Mouse (Mus musculus): ENCODE data around the gene Scamp4. TPM values are rescaled to one million over a fixed set of nuclear protein-coding genes. Genes with fewer than 3 reads are reported as not detected.

Gene Scamp4
- total RNA-seq (2015) (25.9 and 27.2 TPM in 2 replicates), total RNA-seq (2017) (11.2 and 15.9 TPM in 2 replicates)

- ATAC-seq (replicated peaks; ENCODE audit: poor library complexity): peak; percentile 92
Observed at GRCm38 (mm10) chr10:80602698-80603325, at the start of gene Scamp4, which contains the start of gene Adat3. Gene Scamp4 (plus strand): TSS chr10:80602872. Gene Adat3 (plus strand): TSS chr10:80602880.

GRCm38 (mm10) chr10:80553575-80553974, 49.1 kb upstream of the Scamp4 start:
- peak; percentile 84 for ATAC-seq (replicated peaks; ENCODE audit: poor library complexity)

DNA sequence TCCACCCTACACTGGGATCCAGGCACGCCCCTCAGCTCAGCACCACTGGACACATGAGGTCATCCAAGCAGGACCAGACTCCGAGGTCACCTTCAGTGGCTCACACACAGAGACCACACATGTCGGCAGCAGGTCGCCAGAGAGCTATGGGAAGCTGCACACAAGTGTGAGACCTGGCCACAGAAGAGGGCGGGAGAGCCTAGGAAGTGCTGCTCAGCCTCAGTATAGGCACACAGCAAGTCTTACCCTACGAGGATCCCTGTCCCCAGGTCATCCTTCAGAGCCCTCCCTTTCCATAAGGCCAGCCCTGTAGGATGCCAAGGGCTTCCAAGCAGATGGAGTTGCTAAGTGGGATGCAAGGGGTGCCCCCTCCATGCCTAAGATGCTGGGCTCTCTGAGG, 48.7 kb upstream of the Scamp4 start:
- no peak for ATAC-seq (replicated peaks; ENCODE audit: poor library complexity)

GRCm38 (mm10) chr10:80557346-80557965, 45.2 kb upstream of the Scamp4 start:
- peak; percentile 33 for ATAC-seq (replicated peaks; ENCODE audit: poor library complexity)

DNA sequence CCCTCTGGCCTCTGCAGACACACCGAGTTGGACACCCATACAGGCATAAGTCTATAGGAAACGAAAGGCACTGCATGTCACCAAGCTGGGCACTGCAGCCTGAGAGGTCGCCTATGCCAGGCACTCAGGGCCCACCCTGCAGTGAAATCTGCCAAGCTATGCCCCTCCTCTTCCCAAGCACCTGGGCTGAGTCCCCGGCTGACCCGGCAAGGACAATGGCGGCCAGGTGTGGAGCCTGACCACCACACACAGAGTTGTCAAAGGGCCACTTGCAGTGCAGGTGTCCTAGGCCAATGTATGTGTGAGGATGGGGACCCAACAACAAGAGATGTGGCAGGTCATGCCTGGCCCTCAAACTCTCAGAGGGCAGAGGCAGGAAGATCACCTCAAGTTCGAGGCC, 43.2 kb upstream of the Scamp4 start:
- no peak for ATAC-seq (replicated peaks; ENCODE audit: poor library complexity)

DNA sequence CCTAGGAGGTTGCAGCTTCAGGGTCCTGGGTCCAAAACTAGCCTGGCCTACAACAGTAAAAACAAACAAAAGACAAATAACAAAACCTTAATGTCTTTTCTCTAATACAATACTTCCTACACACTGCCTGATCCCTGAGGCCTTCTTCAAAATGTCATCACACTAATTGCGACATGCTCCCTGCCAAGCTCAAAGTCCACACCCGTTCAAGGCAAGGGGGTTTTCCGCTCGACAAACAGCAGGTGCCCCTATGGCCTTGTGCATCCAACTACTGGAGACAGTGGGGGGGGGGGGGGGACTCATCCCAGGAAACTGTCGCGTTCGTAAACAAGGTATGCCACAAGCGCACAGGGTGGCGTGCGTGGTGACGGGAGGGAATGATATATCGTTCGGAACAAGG, 42.1 kb upstream of the Scamp4 start:
- no peak; the same call in 1 of the 2 replicates for ATAC-seq (replicated peaks; ENCODE audit: poor library complexity)

- peak; percentile 78 for ATAC-seq (replicated peaks; ENCODE audit: poor library complexity)
Observed at GRCm38 (mm10) chr10:80561116-80561944, 41.3 kb upstream of the Scamp4 start, which contains the start of gene Rexo1. Gene Rexo1 (minus strand): TSS chr10:80561560.

DNA sequence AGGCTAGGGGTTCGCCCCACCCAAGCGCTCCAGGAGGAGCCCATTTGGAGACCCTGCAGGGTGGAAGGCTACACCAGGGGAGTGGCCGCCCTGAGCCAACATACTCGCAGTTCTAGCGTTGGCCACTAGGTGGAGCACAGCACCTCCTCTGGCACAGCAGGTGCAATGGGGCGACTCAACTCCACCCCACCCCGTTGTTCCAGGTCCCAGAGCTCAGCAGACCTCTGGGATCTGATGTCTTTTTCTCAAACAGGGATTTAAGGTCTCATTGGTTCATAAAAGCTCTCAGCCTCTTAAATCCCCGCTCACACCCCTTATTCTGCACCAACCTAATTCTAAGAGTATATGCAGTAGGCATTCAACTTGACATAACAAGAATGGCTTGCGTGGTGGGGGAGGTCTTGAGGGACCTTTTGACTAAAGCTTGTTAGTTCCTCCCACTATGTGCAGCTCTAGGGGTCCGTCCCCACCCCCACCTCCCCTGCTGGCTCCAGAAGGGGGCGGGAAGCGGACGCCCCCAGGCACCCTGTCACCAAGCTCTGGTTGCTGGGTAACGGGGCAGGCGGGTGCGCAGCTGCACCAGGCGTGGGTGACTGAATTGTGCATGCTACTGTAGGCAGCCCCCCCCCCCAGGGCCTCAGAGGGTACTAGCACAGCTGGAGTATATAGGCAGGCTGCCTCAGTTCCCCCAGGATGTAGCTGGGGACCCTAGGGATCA, 36.1 kb upstream of the Scamp4 start:
- ATAC-seq (replicated peaks; ENCODE audit: poor library complexity): peak; percentile 63

DNA sequence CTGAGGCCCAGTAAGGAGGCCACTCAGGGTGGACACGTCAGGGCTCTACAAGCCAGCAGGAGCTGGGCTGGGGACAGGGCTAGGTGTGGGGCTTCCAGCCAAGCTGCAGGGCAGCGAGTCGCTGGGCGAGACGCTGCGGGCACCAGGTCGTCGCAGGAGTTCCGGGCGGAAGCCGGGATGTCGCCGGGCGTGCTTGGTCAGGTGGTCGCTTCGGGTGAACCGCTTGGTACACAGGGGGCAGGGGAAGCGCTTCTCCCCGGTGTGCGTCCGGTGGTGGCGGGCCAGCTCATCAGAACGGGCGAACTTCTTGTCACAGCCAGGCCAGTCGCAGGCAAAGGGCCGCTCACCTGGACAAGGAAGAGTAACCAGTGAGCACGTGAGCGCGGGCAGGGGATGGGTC, 33.8 kb upstream of the Scamp4 start:
- no peak for ATAC-seq (replicated peaks; ENCODE audit: poor library complexity)

DNA sequence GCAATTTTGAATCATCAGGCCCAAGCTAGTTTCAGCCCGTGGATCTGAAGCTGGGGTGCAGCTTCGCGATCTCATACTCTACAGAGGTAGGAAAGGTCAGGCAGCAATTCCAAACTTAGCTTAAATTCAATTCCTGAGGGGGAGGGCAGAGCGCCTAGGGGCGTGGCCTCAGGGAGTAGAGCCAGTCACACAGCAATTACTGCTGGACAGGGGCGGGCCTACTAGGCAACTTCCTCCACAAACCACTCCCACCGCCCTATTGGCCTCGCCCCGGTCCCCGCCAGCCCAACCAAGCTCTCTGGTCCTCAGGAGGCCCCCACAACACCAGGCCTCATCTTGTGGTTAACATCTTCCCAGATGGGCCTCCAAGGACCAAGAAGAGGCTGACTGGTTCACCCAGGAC, 33.0 kb upstream of the Scamp4 start:
- peak; percentile 71 for ATAC-seq (replicated peaks; ENCODE audit: poor library complexity)

DNA sequence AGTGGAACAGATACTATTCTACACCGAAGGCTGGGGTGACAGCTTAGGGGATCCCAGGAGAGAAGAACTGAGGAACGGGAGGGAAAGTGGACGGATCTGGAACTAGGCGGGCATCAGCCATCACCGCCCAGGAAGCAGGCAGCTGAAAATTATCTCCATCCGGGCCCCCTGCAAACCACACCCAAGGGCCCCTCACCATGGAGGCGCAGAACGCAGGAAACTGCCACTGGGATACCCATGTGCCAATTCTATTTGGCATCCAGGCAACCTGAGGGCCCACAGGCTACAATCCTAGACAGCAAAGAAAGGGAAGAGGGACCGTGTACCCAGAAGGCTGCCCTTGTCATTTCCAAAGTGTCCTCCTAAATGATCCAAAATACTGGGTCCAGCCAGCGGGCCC, 32.3 kb upstream of the Scamp4 start:
- no peak for ATAC-seq (replicated peaks; ENCODE audit: poor library complexity)

GRCm38 (mm10) chr10:80570871-80571836, 31.5 kb upstream of the Scamp4 start:
- peak; percentile 19 for ATAC-seq (replicated peaks; ENCODE audit: poor library complexity)

DNA sequence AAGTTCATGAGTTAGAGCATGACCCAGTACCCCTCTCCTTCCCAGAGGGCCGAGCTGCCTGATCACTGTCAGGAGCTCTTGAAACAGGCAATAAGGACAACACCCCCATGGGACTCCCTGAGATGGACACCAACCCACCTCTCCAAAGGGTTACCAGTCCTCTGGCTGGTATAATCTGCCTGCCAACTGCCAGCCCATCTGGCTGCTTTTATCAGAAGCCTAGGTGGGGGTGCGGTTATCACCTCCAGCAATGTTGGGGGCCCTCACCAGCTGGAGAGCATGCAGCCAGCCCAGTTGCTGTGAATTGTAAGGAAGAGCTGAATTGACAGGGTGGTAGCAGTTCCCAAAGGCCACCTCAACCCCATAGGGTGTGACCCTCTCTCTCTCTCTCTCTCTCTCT, 30.2 kb upstream of the Scamp4 start:
- ATAC-seq (replicated peaks; ENCODE audit: poor library complexity): peak; percentile 24

DNA sequence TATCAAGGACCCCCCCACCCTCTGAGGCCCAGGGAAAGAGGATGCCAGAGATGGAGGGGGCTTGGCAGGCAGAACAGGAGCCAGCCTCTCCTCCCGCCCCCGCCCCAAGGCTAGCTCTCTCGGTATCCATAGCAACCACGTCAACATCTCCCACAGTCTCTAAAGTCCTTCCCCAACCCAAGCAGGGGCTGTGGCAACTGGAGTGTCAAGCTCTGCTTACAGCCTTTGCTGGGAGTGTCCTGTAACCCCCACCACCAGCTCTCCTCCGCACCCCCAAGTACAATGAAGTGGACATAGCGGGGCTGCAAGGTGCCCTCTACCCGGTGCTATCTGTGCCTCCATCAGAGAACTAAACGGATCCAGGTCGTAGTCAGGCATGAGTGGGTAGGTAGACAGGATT, 28.7 kb upstream of the Scamp4 start:
- no peak for ATAC-seq (replicated peaks; ENCODE audit: poor library complexity)

DNA sequence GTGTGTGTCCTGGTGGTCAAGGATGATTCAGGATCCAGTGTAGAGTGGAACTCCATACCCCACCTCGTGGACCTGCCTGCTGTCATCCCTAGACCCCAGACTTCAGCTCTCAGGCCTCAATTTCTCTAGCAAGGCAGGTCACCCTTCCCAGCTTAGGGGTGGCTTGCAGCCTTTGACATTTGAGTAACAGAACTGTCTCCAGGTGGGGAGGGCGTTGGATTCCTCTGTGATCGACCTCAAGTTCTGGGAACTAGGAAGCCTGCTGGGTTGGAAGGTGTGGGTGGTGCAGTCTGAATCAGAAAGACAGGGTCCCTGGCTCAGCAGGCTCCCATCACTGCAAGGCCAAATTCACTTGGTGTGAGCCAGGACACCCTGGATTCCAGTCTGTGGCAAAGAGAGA, 27.8 kb upstream of the Scamp4 start:
- ATAC-seq (replicated peaks; ENCODE audit: poor library complexity): no peak

GRCm38 (mm10) chr10:80575925-80576324, 26.7 kb upstream of the Scamp4 start:
- no peak for ATAC-seq (replicated peaks; ENCODE audit: poor library complexity)

GRCm38 (mm10) chr10:80576351-80577194, 26.1 kb upstream of the Scamp4 start:
- ATAC-seq (replicated peaks; ENCODE audit: poor library complexity): 0 out of 2 replicates have a peak, but pooled peaks have one; percentile 4

- ATAC-seq (replicated peaks; ENCODE audit: poor library complexity): peak; percentile 68
Observed at GRCm38 (mm10) chr10:80577195-80578130, 25.2 kb upstream of the Scamp4 start, which contains the start of gene Klf16. Gene Klf16 (minus strand): TSS chr10:80577321.
